Mouse (Mus musculus): ENCODE data around the gene Serpina1f.
"Not testable (repeated sequence)": the region's sequence is repeated elsewhere in the genome, so short reads cannot be mapped to it uniquely, and the experiment has no call there.

Serpina1f gene

GRCm38 (mm10) chr12:103695429-103695828 lies at the start of gene Serpina1f:
TSS of gene Serpina1f (minus strand) at chr12:103695529.
- DNase-seq (ENCODE audit: low spot score in 2 of 2): no peak

- not testable (repeated sequence) for DNase-seq (ENCODE audit: low spot score in 2 of 2)
Measured at GRCm38 (mm10) chr12:103737791-103738580, 42.7 kb upstream of the Serpina1f start.

DNA sequence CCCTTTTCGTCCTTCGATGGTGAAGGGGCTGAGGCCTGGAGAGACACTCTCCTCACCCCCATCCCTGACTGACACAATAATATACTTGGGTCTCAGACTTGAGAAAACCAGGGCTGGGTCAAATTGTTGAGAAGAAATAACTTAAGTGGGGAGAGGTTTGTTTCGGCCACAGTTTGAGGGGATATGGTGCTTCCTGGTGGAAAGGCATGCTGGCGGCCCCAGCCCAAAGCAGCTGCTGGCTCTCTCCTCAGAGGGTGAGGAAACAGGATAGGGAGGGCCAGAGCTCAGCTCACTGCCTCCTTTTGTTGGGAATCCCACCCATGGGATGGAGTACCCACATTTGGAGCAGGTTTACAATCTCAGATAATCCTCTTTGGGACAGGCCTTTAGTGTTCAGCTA lies 40.2 kb upstream of the Serpina1f start:
- DNase-seq (ENCODE audit: low spot score in 2 of 2): not testable (repeated sequence)

DNA sequence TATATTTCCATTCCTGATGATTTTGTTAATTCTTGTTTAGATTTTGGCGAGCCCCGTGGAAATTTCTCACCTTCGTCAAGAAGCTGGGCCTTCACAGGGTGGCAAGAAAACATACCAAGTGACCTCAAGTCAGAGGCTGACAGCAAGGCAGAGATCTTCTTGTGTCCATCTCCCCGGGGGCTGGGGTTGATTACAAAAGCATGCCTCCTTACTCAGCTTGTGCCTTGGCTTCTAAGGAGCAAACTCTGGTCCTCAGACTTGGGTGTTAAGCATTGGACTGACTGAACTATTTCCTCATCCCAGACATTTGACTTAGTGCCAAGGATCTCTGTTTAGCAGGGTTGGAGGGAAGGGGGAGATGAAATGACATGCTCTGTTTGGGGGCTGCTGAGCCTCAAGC lies 39.8 kb upstream of the Serpina1f start:
- not testable (repeated sequence) for DNase-seq (ENCODE audit: low spot score in 2 of 2)

DNA sequence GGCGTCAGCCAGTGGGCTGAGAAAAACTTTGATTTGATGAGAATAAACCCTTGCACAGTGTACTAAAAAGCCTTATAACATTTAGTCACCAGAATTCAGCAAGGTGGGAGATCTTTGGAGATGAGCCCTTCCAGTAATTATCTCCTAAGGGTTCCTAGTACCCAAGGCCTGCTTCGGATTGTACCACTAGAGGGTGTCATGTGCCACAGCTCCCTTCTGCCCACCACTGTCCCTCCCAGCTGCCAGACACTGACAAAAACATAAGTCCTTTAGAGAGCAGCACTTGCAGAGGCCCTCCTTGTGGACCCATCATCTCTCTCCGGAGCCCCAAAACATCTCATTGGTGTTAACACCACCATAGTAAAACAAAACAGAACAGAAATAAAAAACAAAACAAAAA lies 16.2 kb upstream of the Serpina1f start:
- no peak for DNase-seq (ENCODE audit: low spot score in 2 of 2)

GRCm38 (mm10) chr12:103710405-103710804 lies 15.1 kb upstream of the Serpina1f start:
- DNase-seq (ENCODE audit: low spot score in 2 of 2): no peak

GRCm38 (mm10) chr12:103706113-103706512 lies 10.8 kb upstream of the Serpina1f start:
- DNase-seq (ENCODE audit: low spot score in 2 of 2): no peak

GRCm38 (mm10) chr12:103705547-103705946 lies 10.2 kb upstream of the Serpina1f start:
- DNase-seq (ENCODE audit: low spot score in 2 of 2): no peak

DNA sequence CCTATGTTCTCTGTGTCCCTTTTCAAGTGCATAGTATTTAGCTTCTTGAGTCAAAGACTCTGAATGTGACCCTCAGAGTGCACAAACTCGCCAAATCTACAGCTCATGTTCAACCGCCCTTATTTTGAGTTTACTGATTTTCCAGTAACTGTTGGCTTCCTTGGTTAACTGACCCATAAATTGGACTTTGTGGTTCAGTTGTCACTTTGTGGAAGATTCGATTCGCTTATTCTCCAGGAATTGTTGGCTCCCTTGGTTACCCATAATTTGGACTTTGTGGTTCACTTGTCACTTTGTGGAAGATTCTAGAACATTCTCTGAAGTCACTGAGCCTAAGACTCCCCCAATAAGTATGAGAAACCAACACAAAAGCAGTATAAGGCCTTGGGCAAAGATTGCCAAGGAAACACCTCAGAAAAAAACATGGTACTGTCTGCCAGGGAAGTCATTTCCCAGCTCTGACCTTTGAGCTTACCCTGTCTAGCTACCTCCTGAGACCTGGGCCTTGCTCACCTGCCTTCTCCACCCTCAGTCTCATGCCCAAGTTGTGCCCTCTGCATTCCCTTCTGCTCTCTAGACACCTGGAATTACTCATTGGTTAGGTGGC lies 4.9 kb upstream of the Serpina1f start:
- no peak for DNase-seq (ENCODE audit: low spot score in 2 of 2)

DNA sequence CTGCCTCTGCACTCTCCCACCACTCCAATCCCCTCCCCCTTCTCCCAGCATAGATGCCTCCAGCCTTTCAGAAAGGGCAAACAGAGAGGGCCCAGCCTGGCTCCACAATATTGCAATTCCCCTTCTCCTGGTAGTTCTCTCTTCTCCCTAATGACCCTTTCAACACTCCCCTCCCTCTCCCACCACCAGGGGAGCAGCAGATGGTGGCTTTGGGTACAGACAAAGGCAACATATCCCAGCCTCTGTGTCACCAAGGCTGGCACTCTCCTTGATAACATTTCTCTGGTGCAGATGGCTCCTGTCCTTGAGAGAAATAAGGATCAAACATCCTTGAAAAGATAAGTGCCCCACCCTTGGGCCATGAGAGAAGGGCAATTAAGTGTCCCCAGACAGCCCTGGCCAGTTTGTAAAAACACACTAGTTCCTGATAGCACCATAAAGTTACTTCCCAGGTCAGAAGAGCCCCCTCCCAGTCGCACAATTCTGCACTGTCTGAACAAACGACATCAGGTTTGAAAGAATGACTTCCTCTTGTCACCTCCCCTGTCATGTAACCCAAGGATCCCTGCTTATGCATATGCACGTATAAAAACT lies 7.0 kb downstream of the Serpina1f start:
- no peak for DNase-seq (ENCODE audit: low spot score in 2 of 2)

DNA sequence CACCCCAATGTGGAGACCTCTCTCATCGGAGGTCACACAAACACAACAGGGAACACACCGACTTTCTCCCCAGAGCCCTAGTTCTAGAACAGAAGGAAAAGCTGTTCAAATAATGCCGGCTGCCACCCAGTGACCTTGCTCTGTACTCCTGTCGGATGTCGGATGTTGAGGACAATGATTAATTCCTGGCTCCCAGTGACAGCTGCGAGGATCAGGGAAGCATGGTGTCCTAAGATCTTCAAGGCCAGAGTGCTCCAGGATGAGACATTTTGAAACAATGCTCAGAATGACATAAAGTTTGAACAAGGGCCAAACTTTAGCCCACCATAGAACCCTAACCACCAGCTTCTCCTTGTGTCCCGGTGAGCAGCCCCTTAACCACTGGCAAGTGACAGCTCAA lies 8.3 kb downstream of the Serpina1f start:
- DNase-seq (ENCODE audit: low spot score in 2 of 2): no peak

DNA sequence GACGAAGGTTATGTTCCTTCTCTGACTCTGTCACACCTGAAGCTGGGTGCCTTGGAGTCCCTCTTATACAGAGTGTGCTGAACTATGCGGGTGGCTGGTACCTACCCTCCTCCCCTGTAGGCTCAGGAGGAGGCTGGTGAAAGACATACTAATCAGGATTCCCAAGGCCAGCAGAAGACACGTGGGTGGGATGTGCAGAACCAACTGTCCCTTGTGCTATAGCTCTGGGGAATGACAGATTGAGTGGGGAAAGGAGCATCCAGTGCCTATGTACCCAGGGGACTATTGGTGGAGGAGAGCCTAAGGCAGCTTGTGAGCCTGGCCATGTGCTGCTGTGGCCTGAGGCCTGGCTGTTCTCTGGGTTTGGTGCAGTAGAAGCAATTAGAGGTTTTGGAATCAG lies 9.3 kb downstream of the Serpina1f start:
- DNase-seq (ENCODE audit: low spot score in 2 of 2): no peak

DNA sequence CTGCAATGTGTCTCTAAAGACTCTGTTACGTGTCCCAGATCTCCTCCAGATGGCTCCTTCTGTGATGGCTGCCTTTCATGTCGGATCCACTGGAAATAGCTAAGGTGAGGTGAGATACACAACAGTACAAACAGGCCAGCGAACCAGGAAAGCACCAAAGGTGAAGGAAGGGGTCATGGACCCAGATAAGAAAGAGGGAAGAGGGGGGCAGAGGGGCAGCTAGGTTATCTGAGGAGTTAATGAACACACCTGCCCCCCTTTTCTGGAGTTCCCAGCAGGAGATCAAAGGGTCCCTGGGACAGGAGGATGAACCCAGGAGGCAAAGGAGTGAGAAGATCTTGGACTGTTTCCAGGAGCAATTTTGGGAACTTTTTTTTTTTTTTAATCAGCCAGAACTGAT lies 9.9 kb downstream of the Serpina1f start:
- DNase-seq (ENCODE audit: low spot score in 2 of 2): no peak

DNA sequence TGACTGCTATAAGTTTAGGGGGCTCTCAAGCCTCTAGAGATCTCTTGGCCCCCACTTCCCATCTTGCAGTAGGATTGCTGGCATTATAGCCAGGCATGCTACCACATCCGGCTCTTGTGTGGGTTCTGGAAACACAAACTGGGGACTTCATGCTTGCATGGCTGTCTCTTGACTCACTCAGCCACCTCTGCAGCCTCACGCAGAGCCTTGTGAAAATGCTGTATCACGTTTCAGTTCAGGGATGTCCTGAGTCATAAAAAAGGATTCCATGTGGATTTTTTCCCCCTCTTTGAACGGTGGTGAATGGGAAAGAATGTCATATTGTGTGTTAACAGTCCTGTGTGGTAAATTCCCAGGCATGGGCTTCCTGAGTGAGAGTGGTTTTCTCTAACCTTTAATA lies 11.6 kb downstream of the Serpina1f start:
- DNase-seq (ENCODE audit: low spot score in 2 of 2): no peak

DNA sequence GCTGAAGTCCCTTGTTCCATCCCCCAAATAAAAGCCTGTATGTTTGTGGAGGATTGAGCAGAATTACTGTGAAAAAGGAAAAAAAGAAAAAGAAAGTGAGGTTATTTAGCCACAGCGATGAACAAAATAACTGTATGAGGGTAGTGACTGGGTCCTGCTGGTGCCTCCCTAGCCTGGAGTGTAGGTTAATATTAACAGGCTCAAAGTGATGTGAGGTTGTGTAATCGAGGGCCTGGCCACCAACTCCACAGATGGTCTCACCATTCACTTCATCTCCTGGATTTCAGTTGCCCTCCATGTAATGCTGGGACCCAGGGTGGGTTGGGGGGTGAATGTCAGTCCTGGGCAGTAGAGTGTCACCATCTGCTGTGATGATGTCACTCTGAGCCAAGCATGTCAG lies 13.6 kb downstream of the Serpina1f start:
- no peak for DNase-seq (ENCODE audit: low spot score in 2 of 2)

GRCm38 (mm10) chr12:103681169-103681568 lies 14.2 kb downstream of the Serpina1f start:
- DNase-seq (ENCODE audit: low spot score in 2 of 2): no peak

DNA sequence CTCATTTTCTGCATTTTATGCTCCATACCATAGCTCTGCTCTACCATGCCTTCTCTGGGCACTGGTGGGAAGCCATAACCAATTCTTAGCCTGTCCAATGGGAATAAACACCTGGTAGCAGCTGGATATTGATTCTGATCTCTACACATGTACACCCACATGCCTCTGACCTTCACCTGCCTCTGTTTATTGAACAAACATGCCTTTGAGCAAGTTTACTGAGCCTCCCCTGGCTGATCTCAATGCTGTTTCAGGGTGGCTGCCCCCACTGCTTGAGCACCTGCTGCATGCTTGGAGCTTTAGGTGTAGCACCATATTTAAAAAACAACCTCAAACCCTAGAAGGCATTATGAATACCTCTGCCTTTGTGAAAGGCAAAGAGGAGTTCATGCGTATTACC lies 15.5 kb downstream of the Serpina1f start:
- not testable (repeated sequence) for DNase-seq (ENCODE audit: low spot score in 2 of 2)

DNA sequence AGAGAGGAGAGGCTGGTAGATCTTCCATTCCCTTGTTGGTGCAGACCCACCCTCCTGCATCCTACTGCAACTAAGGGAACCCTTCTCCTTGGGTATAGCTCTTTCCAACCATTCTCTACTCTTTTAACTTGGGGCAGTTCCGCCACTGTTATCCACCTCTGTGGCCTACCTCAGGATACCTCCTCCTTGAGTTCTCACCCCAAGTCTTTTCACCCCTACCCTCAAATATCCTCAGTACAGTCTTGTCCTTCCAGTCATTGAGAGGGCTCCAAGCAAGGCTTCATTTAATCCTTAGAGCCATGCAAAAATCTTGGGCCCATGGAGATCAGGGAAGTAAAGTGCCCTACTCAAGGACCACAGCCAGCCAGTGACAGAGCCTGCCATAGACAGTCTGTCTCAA lies 19.3 kb downstream of the Serpina1f start, which contains the start of gene Serpina16:
Gene Serpina16 (minus strand): TSS at position 101 of the 400 bp plus-strand sequence.
- no peak for DNase-seq (ENCODE audit: low spot score in 2 of 2)

GRCm38 (mm10) chr12:103673179-103673578 lies 22.1 kb downstream of the Serpina1f start:
- DNase-seq (ENCODE audit: low spot score in 2 of 2): no peak

- no peak for DNase-seq (ENCODE audit: low spot score in 2 of 2)
Measured at GRCm38 (mm10) chr12:103671483-103671882, 23.8 kb downstream of the Serpina1f start.

DNA sequence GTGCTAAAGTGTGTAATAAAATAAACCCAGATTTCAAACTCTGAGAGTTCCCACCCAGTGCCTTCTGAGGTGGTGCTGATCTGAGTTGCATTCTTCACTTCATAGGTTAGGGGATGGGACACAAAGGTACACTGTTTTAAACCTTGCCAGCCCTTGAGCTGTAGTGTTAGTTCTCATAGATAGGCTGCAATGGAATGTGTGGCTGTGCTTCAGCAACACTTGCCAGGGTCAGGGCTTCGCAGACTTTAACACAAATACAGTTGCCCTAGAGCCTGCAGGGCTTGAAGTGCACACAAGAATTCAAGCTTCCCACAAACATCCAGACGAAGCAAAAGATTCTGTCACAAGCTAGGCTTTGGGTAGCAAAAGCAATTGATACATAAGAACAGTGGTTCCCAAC lies 24.4 kb downstream of the Serpina1f start:
- no peak for DNase-seq (ENCODE audit: low spot score in 2 of 2)

- no peak for DNase-seq (ENCODE audit: low spot score in 2 of 2)
Measured at GRCm38 (mm10) chr12:103670344-103670743, 25.0 kb downstream of the Serpina1f start.

DNA sequence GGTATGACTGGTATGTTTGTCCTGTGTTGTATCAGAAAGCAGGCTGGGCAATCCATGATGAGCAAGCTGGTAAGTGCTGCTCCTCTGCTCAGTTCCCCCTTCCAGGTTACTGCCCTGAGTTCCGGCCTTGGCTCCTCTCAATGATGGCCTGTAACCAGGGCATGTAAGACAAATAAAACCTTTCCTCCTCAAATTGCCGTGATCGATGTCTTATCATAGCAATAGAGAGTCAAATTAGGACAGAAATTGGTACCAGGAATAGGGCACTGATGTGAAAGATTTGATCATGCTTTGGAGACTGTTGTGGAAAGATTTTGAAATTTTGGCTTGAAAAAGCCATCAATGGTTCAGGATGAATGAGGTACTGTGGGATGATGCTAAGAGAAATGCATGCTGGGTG lies 30.0 kb downstream of the Serpina1f start:
- no peak for DNase-seq (ENCODE audit: low spot score in 2 of 2)

Measured in spleen, postnatal 10 days (tissue).